Mouse (Mus musculus) kidney, postnatal 4 days (tissue): Measurements from ENCODE around the gene Sema6c.
A peak's percentile ranks its signal among the peaks of the same experiment; 100 is the strongest.

ENCODE experiments used
- DNase-seq, 2 experiments: peaks; one replicate each; pipeline ENCODE4 v3.0.0; 2021; ENCODE audit warnings: mixed read lengths in 2 of 2

Gene Sema6c

DNA sequence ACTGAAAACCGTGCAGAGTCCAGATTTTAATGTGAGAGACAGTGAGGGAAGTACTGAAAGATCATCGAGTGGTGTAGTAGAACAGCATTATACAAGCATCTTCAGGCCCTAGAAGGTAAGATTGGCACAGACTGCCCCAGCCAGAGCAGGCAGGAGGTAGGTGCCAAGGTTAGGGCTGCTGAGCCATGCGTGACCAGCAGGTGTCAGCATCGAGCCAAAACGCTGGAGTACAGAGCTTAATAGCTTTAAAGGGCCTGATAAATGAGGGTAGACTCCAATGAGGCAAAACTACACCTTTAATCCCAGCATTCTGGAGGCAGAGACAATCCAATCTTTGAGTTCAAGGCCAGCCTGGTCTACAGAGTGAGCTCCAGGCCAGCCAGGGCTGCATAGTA is 17.6 kb upstream of the Sema6c start:
- DNase-seq = peak; percentile 92 to 93

DNA sequence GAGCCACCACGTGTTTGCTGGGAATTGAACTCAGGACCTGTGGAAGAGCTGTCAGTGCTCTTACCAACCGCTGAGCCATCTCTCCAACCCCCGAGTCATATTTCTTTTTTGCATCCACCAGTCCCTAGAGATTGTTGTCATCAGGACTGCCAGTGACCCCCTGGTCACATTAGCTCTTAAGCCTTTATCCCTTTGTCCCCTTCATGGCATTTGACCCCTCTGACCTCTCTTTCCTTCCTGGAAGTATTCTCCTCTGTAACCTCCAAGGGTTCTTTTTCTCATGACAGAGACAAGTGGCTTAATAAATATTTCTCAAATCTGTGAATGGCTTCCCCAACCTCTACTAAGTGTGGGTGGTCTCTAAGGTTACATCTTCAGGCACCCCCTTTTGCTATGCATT is 12.3 kb upstream of the Sema6c start:
- DNase-seq = no peak

DNA sequence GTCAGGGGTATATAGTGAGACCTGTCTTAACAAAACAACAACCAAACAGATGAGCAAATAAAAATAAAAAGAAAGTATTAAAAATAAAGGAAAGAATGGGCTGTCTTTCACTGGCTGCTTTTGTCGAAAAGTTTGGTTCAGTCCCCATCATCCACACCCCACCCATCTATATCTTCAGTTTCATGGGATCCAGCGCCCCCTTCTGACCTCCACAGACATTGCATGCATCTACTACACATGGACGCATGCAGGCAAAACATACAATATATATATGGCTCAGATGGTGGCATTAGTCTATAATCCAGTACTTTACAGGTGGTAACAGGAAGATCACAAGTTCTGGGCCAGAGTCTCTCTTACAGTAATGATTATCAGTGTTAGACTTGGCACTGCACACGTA is 6.4 kb upstream of the Sema6c start:
- peak; percentile 64 to 67 for DNase-seq

DNA sequence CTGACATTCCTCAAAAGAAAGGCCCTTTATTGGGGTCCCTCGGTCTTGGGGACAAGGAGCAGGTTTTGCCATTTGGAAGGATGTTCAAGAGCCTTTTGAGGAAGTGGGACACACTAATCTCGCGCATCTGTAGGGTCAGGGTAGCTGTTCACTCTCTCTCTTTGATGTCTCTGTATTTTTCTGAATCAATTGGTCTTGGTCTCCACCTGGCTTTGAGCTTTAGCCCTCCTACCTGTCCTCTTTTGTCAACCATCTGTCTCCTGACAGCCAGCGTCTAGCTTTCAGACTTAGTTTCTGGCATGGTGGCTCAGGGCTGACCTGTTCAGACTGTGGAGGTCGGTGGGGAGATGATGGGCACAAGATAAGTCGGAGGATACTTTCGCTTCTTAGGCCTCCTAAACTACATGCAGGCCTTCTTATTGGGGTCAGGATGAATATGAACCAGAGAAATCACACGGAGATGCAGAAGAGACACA is 708 bp upstream of the Sema6c start:
- no peak for DNase-seq

DNA sequence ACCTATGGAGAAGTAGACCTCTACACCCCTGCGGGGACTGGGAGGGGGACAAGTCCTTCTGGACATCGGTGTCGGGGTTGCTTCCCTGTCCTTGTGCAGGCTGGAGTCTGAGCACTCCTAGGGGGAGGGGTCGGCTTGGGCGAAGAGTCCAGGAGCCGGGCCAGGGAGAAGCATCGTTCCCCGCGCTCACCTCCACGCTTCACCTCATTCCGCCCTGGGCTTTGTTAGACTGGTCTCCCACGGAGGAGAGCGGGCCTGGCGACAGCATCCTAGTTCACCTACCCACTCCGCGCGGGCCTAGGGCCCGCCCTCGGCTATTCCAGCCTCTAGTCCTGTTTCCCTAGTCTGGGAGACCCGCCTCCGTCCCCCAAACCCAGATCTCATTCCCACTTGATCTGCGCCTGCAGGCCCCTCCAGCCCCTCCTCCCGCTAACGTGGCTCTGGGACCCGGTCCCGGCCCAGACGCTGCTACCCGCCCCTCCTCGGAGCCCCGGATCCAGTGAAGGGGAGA is 839 bp downstream of the Sema6c start:
- peak; percentile 51 to 66 for DNase-seq

DNA sequence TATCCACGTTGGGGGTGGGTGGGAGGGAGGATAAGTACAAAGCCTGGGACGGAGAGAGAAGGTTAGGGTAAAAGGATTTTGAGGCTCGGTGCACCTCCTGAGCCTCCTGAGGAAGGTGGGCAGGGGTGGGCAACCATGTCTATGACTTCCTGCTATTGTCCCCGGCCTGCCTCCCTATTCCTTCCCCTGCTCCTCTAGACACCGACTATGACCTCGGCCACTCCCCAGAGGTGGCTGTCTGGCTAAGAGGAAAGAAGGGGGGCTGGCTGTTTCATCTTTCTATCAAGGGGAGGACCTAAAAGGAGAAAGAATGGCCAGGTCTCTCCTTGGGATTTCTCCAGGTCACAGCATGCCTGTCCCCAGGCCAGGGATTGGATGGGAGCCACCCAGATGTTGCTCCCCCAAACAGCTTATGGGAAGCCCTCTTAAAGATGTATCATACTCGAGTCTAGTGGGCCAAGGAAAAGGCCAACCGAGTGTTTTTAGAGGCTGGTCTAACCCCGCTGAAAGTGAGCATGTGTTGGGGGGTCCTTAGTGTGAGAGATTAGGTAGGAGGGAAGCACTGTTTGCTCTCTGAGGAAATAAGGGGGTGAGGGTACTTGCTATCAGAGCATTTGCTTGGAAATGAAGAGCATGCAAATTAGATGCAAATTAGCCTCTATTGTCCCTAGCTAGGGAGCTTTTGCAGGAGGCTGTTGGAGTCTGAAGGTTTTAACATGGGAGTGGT is 1.5 kb downstream of the Sema6c start:
- DNase-seq = no peak

DNA sequence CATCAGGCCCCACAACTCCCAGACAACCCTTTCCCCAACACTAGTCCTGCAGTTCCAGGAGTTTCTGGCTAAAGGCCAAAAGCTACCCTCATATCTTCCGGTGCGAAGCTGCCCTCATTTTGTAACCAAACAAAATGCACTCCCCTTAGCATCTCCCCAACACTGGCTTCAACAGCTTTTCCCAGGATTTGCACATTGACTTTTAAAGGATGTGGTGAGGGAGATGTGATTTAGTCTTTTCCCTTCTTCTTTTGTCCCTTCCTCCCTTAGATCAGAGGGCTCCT is 2.0 kb downstream of the Sema6c start:
- DNase-seq = no peak

DNA sequence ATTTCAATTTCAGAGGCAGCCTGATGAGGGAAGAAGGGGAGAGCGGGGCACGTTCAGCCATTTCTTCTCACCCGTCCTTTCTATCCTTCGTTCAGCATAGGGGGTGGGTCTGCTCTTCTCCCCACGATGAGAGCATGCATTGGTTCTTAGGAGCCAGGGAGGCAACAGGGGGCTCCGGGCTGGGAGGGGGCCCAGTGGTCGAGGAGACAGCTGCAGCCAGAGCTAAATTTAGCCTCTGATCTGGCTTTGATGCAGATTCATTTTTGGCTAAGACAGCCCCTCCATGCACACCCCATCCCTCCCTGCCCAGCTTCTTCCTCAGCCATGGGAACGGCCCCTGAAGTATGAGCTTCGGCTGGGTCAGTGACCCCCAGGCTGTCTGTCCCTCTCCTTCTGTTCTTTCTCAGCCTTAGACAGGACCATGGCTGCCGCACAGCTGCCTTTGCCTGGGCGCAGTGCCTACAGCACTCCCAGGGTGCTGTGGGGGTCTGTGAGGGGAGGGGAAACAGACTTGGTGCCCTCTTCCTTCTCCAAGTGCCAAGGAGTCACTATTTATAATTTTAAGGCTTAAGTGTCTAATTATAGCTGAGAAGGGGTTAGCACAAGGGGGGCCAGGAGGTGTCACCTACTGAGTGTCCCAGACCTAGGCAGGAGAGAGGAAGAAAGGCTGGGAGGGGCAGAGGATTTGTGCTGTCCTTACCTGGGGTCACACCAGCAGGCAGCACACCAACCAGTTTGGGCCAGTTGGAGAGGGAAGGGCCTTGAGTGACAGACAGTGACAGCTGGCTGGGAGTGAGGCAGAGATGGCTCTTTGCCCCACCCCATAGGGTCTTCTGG is 3.4 kb downstream of the Sema6c start:
- DNase-seq = no peak

DNA sequence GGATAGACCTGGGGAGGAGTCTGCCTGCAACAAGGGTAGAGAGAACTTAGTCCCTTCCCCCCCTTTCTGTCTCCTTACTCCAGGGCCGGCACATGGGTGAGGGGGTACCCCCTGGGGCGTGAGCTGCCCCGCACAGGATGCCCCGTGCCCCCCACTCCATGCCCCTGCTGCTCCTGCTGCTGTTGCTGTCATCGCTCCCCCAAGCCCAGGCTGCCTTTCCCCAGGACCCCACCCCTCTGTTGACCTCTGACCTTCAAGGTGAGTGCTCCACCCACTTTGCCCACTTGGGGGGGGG is 3.9 kb downstream of the Sema6c start:
- DNase-seq = no peak

DNA sequence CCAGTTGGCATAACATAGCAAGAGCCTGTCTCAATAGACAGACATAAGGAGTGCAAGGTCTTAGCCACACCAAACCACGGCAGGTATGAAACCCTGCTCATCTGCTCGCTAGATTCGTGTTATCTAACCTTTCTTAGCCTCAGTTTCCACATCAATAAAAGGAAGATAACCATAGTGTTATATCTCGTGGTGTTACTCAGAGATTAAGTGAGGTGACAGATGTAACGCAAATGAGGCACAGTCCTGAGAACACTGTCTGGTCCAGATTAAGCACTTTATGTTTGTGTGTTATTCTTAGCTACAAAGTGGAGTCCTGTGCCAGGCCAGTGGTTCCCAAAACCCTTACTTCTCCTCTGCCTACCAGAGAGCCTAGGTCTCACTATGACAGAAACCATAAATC is 4.6 kb downstream of the Sema6c start:
- no peak for DNase-seq

DNA sequence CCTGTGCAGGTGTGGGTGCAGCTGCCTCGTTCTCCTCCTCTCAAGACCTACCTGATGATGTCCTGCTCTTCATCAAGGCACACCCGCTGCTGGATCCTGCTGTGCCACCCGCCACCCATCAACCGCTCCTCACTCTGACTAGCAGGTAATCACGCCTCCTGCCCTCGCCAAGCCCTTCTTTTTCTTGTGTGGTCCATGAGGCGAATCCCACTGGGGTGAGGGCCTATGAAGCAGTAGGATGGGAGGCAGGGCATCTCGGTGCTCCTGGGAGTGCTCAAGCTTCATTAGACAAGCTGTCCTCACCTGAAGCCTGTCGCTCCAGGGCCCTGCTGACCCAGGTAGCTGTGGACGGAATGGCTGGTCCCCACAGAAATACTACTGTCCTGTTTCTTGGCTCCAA is 9.7 kb downstream of the Sema6c start:
- no peak for DNase-seq

DNA sequence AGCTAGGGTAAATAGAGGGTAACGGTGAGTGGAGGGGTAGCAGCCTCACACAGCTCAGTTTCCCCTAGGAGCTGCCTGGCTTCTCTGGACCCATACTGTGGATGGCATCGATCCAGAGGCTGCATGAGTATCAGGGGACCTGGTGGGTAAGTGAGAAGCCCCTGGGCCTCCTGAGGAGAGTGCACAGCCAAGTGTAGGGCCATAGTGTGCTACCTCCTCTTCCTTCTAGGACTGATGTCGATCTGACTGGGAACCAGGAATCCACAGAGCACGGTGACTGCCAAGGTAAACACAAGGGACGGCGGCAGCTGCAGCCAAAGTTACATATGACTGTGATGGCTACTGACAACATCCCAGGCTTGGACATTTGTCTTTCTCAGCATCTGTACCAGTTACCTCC is 10.8 kb downstream of the Sema6c start:
- no peak for DNase-seq

DNA sequence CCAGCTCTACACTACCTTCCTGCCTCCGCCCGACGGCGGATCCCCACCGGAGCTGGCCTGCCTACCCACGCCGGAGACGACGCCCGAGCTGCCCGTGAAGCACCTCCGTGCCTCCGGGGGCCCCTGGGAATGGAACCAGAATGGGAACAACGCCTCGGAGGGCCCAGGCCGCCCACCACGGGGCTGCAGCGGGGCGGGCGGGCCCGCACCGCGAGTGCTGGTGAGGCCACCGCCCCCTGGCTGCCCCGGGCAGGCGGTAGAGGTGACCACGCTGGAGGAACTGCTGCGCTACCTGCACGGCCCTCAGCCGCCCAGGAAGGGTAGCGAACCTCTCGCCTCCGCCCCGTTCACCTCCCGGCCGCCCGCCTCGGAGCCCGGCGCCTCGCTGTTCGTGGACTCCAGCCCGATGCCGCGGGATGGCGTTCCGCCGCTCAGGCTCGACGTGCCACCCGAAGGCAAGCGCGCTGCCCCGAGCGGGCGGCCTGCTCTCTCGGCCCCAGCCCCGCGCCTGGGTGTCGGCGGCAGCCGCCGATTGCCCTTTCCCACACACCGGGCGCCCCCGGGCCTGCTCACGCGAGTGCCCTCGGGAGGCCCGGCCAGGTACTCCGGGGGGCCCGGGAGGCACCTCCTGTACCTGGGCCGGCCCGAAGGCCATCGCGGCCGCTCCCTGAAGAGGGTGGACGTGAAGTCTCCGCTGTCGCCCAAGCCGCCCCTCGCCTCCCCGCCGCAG is 12.4 kb downstream of the Sema6c start:
- peak; percentile 34 to 53 for DNase-seq

DNA sequence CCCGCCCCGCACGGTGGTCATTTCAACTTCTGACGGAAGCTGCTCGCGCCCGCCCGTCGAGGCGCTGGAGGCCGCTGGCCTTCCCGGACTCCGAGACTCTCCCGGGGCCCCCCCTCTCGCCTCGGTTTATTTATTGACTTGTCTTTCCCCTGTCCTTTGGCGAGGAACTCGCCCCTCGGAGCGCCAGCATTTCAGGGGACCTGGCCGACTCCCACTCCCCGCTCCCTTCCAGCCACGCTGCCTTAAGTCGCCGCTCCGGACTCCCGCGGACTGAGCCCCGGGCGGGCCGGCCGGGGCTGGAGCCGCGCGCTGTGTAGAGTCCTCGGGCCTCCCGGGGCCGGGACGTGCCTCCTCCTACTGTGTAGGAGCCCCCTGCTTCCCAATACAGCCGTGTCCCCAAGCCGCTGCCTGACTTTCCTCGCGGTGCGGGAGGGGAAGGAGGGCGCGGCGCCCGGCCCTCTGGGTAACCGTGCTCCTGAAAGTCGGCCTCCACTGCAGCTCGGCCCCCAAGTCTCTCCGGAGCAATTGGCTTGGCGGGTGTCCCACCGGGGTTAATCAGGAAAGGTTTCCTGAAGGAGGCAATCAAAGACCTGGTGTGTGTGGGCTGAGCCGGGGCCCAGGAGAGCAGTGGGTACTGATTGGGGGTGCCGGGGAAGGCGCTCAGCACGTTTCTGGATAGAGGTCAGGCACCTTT is 13.1 kb downstream of the Sema6c start:
- DNase-seq = peak; percentile 67 to 76

DNA sequence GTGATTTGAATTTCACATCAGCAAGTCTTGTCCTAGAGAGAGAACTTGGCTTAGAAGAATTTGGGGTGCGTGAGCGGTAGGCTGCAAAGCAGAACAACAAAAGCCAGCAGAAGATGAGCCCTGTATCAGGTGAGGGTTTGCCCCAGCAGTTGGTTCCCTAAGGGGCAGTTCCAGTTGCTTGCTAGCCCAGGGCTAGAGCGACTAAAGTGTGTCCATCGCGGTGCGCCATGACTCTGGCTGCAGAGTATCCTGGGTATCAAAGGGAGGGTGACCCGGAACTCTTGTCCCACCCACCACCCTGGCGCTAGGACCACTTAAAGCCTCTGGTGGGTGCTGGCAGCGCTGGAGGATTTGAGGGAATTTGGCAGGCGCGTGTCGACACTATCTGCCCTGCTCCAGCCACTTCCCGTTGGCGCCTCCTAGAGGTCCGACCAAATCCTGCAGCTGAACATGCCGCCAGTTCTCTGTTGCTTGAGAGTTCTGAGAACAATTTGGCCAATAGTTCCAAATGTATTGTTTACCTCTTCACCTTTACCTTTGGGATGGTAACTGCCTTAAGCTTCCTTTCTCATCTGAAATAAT is 13.8 kb downstream of the Sema6c start:
- peak; percentile 94 to 95 for DNase-seq

DNA sequence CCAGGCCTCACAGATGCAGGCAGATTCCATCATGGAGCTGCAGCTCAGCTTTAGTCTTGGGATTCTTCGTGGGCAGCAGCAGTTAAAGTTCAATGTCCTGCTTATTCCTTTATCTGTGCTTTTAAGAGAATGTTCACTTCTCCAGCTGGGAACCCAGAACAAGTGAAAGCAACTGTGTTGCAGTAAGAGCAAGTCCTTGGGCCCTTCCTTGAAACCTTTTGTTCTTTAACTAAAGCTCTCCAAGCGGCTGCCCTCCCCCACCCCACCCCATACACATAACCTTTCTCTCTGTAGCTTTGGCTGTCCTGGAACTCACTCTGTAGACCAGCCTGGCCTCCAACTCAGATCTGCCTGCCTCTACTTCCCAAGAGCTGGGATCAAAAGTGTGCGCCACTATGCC is 16.2 kb downstream of the Sema6c start:
- DNase-seq = no peak

DNA sequence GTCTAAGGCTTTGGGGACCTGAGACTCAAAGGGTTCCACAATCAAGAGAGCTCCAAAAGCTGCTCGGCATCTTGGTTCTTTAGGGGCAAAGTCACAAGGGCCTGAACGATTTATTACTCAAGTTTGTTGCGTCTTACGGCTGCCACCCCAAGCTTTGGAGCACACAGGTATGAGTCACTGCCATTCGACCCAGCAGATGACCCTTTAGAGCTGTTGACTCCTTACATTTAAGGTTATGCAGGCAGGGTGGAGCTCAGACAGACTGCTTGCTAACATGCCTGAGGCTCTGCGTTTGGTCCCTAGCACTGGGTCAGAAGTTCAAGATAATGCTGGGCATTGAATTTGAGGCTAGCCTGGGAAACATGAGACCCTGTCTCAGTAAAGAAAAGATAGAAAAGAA is 17.3 kb downstream of the Sema6c start:
- DNase-seq = no peak

DNA sequence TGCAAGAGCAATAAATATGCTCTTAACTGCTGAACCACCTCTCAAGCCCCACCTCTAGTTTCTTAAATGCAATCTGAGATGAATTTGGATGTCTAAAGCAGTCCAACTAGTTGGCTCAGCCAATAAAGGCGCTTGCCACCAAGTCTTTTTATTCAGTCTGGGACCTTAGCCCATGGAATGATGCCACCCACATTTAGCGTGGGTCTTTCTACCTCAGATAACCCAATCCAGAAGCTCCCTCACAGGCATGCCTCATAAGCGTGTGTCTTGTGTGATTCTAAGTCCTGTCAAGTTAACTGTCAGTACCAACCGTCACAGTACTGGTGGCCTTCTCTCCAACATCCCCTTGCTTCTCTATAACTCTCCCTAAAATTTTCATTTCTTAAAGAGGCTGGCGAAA is 18.7 kb downstream of the Sema6c start:
- no peak for DNase-seq

DNA sequence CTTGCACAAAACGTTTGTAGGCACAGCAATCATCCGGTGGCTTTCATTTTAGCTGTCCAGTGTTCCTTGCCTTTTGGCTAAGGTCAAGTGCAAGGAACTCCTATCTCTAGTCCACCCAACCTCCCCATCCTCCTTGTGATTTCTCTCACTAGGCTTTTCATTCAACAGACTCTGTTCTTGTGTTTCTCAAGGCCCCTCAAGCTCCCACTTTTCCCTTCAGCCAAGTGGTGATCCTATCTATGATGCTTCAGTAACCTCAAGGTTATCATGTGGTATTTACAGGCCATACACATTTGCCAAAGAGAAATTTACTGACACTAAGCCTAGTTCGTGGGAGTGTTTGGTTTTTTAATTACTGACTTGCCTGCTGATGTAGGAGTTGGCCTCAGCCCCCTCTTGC is 19.6 kb downstream of the Sema6c start:
- DNase-seq = peak in 1 of 2 experiments; percentile 32

DNA sequence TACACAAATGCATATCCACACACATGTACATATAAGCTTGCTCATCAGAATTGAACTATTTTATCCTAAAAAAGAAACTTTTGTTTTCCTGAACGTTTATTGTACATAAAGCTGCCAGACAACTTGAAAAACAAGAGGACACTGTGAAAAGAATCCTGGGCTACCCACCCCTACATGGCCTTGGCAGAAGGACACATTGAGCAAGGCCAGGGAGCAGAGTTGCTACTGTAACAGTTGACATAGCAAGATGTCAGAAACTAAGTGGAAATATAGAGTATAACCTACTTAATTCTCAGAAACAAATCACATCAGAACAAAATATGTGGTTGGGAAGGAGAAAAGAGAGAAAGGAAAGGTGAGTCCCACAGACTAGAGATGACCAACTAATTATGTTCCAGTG is 21.6 kb downstream of the Sema6c start:
- no peak for DNase-seq

DNA sequence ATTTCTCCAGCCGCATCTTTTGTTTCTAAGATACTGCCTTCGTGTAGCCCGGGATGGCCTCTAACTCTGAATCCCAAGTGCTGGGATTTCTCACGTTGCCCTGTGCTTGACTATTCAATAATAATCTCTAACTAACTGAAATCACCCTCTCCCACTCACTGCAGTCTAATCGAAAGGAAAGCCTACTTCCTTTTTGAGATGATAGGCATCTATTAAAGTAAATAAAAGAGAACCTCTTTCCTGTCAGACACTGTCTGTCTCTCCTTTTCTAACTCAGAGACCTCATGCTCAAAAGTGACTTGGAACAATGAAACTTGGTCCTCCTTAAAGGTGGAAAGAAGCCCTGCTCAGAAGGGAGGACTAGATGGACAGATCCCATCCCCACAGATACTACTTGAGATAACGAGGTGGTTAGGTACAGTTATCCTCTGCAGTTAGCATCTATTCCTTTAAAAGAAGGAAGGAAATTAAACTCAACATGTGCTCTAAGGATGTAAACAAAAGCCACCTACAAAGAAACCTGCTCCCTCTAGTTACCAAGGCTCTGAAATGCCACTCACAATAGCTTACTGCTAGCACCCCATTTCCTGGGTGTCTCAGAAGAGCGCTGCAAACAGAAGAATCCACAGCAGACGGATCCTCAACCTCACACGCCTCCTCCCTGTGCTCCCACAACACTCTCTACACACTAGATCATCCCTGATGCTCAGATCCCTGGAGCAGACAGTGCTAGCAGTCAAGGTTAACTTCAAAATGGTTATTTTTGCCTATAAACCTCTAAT is 24.7 kb downstream of the Sema6c start:
- DNase-seq = no peak

DNA sequence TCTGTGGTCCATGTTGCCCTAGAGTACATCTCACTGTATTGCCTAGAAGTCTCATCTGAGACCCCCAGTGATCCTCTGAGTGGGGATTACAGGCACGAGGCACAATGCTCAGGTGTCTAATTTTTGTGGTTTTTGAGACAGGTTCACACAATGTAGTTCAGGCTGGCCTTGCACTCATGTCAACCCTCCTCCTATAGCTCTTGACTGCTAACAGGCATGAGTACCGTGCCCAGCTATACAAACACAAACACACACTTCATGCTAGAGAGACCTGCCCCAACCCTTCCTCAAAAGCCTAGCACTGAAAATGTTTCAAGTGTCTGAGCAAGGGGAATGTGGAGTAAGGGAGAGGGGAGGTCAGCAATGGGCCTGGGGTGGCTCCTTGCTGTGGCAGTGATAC is 25.8 kb downstream of the Sema6c start:
- DNase-seq = no peak
